ENCODE assay signal across 9 mouse cellular contexts in genomic region chr14:74884024-74884680, GRCm38 (mm10).
A peak's percentile ranks its signal among the peaks of the same experiment; 100 is the strongest.
DNase-seq lines count a peak whose midpoint lies in the region; ATAC-seq and TF ChIP-seq lines count a peak whose summit lies in the region.
"Had no signal": no experiment of that assay in that cellular context is flagged by ENCODE, and none has a peak within 500 bp of the region (broad histone marks: within the 10 kb centered on the region; RNA-seq: fewer than 3 reads in every experiment).

No protein-coding gene starts in this region.

- H3K36me3 ChIP-seq in C2C12 (ENCODE audit: control insufficient read depth, insufficient read depth): no peaks in the 10 kb centered on the region
- no peaks in the 10 kb centered on the region for H3K36me3 ChIP-seq in forebrain, embryonic 15.5 days
- H3K36me3 ChIP-seq: liver, embryonic 13.5 days had no signal

- peak; percentile 71 to 73 for DNase-seq in heart, postnatal 10 days
- DNase-seq in kidney, postnatal 25 days: peak; percentile 77 to 83
- DNase-seq in lung, postnatal 36 days: peak; percentile 57
- peak; percentile 73 for DNase-seq in right cerebral cortex, postnatal 4 days
- DNase-seq in c-Kit-positive CD71-positive TER-119-positive erythroid progenitor cells, embryonic 14.5 days (ENCODE audit: low spot score): no peak
- DNase-seq: liver, embryonic 13.5 days had no signal

- H3K4me2 ChIP-seq in forebrain, embryonic 15.5 days (replicated peaks): no peak overlapping the region
- H3K4me2 ChIP-seq: liver, embryonic 13.5 days had no signal

- no peaks in the 10 kb centered on the region for H3K9me3 ChIP-seq in forebrain, embryonic 15.5 days
- H3K9me3 ChIP-seq: liver, embryonic 13.5 days had no signal

- H3K4me3 ChIP-seq in C2C12 (ENCODE audit: insufficient read depth, poor library complexity, severe bottlenecking): no peak overlapping the region
- no peak overlapping the region for H3K4me3 ChIP-seq in forebrain, embryonic 15.5 days
- H3K4me3 ChIP-seq: liver, embryonic 13.5 days had no signal

- intact Hi-C loops in heart, postnatal 10 days (cut with DNase I): no loop called here

- 5% methylated on average over 13 of the region's 13 CpGs for WGBS in forebrain, embryonic 15.5 days

- no peak overlapping the region for H3ac ChIP-seq in C2C12 (ENCODE audit: control insufficient read depth, insufficient read length, low read depth)

- peaks cover 15% of the 10 kb centered on the region for H3K79me2 ChIP-seq in C2C12 (ENCODE audit: control insufficient read depth, insufficient read depth)

- no peaks in the 10 kb centered on the region for H3K27me3 ChIP-seq in C2C12 (ENCODE audit: control insufficient read depth, insufficient read depth, insufficient read length)
- H3K27me3 ChIP-seq in forebrain, embryonic 15.5 days: no peaks in the 10 kb centered on the region
- H3K27me3 ChIP-seq: liver, embryonic 13.5 days had no signal

- peaks cover 1% of the 10 kb centered on the region for H3K79me3 ChIP-seq in C2C12 (ENCODE audit: low read depth)

- H3K4me1 ChIP-seq in forebrain, embryonic 15.5 days: peaks cover 28% of the 10 kb centered on the region

- H3K27ac ChIP-seq in forebrain, embryonic 15.5 days (replicated peaks): peak overlapping the region; percentile 50
- H3K27ac ChIP-seq: liver, embryonic 13.5 days had no signal

- H3K9ac ChIP-seq in forebrain, embryonic 15.5 days (replicated peaks): 0 out of 2 replicates have a peak overlapping the region, but pooled peaks have one; percentile 14
- H3K9ac ChIP-seq: liver, embryonic 13.5 days had no signal

- no peak for TF ChIP-seq CTCF in C2C12 (IDR thresholded peaks at IDR 0.05; ENCODE audit: control insufficient read depth, insufficient read depth, insufficient read length)

- 0 out of 2 replicates have a peak, but pooled peaks have one; percentile 50 for ATAC-seq in cerebellum, adult (ENCODE audit: insufficient number of reproducible peaks, low FRiP score, low TSS enrichment)
- ATAC-seq in forebrain, embryonic 15.5 days (replicated peaks): peak; percentile 93

TF ChIP-seq in C2C12, 6 proteins besides CTCF, POLR2A, EP300 and RAD21:
- TF ChIP-seq MYOG (IDR thresholded peaks at IDR 0.05; ENCODE audit: control insufficient read depth, extremely low read depth, insufficient read length): no peak
- no peak for TF ChIP-seq FOSL1 (IDR thresholded peaks at IDR 0.05; ENCODE audit: insufficient read depth, low read length, poor library complexity, severe bottlenecking)
- TF ChIP-seq USF1 (IDR thresholded peaks at IDR 0.05; ENCODE audit: low read depth): no peak
- no peak for TF ChIP-seq CEBPB (IDR thresholded peaks at IDR 0.05; ENCODE audit: low read depth)
- peak; percentile 65 for TF ChIP-seq MYOD1 (IDR thresholded peaks at IDR 0.05; ENCODE audit: control insufficient read depth, insufficient read length, low read depth)
